Mouse (Mus musculus): Measurements from ENCODE around the gene Tmem44.
A peak's percentile ranks its signal among the peaks of the same experiment; 100 is the strongest.

Tmem44 gene

DNA sequence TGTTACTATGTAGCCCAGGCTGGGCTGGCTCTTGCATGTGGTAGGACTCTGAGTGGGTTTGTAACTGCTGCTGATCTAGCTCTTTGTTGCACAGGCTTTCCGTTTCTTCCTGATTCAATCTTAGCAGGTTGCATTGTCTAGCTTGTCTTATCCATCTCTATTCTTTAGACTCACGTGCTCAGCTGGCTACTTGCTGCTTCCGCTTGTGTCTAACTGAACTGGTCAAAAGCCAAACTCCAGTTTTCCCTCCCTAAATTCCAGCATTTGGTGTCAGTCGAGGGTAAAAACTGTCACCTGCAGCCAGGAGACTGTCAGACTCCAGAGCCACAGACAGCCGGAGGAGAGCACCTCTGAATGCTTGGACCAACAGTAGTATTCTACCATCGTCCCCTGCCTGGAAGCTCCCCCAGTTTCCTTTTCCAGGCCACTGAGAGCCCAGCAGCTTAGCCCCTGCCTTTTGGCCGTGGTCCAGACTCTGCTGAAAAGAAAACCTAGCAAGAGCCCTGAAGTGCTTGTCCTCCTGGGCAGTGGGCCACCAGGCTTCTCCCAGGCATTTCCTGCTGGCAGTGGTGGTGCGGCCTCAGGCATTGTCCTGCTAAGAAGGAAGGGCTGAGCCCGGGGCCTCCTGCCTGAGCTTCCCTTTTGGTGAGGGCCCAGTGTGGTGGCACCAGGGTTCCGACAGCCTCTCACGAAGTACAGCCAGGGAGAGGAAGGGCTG, 2.1 kb upstream of the Tmem44 start:
- no peak for DNase-seq (ENCODE audit: low read depth, low spot score)

DNA sequence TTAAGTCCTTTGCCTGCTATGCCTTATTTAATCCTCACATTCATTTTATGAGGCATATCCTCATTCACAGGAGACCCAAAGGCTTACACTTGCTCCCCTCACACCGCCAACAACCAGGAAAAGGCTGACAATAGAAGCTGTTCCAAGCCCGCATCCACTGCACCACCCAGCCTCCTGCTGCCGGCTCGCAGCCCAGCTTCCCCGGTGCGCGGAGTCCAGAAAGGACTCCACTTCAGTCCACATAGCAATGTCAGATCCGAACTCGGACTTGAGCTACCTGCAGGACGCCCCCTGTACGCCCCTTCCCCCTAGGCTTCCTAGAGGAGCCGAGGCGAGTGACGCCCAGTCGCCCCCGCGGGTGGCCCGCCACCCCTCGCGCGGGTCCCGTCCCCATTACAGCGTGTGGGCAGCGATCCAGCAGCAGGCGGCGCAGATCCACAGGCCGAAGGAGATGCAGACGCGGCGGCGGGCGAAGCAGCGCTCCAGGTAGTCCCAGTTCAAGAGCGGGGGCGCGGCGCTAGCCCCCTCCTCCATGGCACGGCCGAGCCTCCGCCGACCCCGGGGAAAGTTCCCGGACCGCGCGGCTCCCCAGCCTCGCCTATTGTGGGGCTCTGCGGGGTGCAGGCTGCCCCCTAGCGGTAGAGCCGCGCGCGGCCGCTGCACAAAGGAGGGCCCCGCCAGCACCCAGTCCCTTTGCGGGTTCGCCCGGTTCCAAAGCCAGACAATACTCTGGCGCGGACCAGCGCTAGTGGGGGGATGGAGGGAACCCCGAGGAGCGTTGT, 485 bp downstream of the Tmem44 start:
- DNase-seq (ENCODE audit: low read depth, low spot score) = no peak

DNA sequence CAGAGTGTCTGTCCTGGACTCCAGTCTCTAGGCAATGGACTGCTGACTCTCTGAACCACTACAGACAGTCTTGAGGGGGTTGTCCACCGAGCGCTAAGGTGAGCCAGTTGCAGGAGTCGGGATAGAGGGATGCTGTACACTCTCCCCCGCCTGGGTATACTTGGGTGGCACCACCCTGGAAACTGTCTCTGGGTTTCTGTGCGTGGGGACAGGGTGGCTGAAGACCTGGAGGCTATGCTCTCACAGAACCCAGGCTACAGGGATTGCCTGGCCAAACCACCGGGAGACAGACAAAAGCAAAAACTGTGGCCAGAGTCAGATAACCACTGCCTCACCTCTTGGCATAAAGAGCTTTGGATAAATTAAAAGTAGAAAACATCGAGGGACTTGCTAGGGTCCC, 1.1 kb downstream of the Tmem44 start:
- DNase-seq (ENCODE audit: low read depth, low spot score) = no peak

DNA sequence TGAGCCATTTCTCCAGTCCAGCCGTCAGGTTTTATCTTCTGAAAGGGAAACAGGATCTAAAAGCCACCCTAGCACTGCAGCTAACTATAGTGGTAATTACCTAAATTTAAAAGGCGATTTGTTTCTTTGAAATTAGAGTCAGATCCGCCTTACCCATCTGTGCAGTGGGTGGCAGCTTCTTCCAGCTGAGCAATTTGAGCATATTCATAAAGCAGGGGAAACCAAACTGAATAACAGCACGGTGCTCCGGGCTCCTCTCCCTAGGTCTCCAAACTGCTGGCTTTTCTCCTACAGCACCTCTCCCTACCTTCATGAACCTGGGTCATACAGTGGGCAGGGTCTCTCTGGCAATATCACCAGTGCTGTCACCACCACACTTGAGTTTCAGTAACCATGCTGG, 2.4 kb downstream of the Tmem44 start:
- DNase-seq (ENCODE audit: low read depth, low spot score) = peak; percentile 76

DNA sequence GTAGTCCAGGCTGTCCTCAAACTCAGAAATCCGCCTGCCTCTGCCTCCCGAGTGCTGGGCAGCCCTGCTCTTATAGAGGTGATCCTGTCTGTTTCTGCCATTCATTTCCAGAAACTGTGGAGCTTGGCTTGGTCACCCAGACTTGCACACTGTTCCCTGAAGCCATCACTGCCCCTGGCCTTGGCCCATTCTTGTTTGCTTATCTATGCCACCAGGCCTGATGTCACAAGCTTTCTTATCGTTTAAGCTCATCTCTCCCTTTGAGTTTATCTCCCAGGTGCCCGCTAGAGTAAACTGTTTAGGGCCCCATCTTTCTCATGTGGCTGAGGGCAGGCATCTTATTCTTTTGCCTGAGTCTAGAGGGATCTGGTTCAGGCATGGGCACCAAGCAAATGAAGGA, 5.9 kb downstream of the Tmem44 start:
- no peak for DNase-seq (ENCODE audit: low read depth, low spot score)

DNA sequence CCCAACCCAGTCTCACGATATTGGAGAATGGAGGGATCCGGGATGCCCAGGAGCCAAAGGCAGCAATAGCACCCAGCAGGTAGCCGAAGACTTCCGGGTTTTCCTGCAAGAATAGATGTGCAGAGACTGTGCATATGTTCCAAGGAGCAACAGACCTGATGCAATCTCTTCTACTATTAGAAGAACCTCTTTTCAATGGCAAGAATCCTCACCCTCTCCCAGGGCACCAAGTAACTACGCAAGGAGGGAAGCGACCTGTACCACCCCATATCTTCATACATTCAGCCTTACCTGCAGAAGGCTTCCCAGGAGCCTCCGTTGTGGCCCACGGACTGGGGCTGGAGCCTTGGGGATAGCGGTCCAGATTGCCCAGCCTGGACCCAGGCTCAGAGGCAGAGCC, 7.3 kb downstream of the Tmem44 start:
- no peak for DNase-seq (ENCODE audit: low read depth, low spot score)

DNA sequence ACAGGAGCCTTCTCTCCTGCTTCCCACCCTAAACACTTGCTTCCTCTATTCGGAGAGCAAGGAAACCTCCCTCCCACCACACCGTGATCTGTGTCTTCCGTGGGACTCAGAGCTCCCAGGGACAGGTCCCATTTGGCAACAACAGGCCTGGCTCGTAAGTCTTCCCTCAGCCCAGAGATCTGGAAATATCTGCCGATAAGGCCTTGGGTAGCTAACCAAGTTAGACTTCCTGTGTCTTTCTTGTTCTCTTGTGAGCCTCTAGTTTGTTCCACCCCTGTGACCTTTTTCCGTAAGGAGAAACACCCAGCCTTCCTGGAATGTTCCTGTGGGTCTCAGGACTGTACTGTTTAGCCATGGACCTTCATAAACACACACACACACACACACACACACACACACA, 7.8 kb downstream of the Tmem44 start:
- no peak for DNase-seq (ENCODE audit: low read depth, low spot score)

DNA sequence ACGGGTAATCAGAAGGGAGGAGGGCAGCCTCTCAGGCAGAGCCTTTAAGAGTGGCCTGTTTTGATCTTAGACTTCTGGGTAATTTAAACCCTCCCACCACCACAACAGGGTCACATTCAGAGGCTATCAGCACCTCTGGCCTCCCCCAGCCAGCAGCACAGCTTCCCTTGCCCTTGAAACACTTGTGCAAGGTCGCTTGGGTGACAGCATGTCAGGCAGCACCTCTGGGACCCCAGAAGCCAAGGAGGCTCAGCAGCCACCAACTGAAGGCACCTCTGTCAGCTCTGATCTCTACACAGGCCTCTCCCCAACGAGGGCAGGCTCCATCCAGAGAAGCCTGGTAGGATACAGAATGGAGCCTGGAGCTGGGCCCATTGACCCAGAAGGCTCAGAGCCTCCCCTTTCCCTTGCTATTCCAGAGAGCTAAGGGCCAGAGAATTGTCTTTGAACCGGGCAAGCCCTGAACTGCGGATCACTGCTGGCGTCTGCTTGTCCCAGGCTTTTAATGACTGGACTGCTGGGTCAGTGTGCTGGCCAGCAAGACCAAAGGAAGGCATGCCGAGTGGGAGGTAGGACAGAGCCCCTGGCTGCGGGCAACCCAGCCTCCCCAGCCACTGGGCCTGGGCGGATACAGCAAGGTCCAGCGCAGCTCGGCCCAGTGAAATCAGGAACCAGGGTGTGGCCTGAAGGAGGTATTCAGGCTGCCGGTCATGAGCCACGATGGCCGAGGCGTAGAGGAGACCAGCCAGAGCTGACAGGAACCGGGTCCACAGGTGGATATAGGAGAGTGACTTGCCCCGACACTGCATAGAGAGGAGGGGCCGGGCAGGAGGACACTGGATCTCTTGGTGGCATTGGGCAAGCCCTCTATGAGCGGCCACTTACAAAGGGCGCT, 10.3 kb downstream of the Tmem44 start:
- DNase-seq (ENCODE audit: low read depth, low spot score) = no peak

DNA sequence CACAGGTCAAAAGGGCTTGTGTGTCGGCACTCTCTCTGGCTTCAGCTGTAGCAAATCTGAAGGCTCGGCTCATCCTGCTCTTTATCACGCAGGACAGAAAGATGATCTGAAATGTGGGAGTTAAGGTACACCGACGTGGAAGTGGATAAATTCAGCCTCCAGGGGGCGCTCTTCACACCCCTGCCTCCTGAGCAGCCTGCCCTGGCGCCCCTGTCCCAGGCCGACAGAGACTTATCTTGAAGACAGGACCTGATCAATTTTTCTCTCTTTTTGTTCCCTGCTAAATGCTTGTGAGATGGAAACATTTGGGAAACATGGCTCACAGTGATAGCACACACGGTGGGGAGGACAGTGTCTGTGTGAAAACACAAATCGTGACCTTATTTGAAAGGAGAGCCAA, 11.2 kb downstream of the Tmem44 start:
- DNase-seq (ENCODE audit: low read depth, low spot score) = no peak

DNA sequence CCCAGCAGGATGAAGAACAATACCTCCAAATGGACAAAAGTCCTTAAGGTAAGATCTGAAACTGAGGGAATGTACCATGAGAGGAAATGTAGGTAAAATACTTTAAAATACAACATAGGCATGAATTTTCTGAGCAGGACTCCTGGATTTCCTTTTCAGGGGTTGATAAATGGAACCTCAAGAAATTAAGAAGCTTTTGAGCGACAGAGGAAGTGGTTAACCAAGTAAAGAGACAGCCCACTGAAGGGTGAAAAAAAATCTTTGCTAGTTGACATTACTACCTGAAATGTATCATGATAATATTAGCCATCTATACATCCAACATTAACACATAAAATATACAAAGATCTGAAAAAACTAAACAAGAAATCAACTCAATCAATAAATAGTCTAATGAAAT, 15.6 kb downstream of the Tmem44 start:
- no peak for DNase-seq (ENCODE audit: low read depth, low spot score)

DNA sequence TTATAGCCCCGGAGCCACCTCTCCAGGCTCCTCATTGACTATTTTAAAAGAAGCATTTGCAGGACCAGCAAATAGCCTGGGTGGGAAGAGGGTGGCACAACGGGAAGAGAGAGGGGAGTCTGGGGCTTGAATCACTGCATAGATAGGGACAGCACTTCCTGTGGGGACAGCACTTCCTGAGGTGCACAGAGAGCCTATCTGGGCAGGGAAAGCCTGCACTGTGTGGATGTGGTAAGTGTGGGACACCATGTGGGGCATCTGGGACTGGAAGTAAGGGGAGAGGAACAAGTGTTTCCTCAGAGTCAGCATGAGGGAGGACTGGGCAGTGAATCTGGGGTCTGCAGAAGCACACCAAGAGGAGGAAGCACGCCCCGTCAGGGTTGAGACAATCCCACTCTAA, 17.1 kb downstream of the Tmem44 start:
- no peak for DNase-seq (ENCODE audit: low read depth, low spot score)

DNA sequence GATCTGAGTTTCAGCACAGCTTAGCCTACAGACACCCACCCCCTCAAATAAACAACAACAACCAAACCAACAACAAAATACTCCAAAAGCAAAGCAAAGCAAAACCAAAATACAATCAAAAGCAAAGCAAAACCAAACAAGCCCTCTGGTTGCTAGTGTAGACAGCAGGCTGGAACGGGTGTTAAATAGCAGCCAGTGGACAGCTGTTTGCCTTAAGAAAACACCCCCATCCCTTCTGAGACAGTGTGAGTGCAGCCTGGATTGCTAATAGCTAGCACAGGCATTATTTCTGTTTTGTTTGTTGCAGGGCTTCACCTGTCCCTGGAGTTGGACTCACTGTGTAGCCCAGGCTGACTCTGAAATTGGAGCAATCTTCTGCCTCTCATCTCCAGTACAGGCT, 17.7 kb downstream of the Tmem44 start:
- no peak for DNase-seq (ENCODE audit: low read depth, low spot score)

DNA sequence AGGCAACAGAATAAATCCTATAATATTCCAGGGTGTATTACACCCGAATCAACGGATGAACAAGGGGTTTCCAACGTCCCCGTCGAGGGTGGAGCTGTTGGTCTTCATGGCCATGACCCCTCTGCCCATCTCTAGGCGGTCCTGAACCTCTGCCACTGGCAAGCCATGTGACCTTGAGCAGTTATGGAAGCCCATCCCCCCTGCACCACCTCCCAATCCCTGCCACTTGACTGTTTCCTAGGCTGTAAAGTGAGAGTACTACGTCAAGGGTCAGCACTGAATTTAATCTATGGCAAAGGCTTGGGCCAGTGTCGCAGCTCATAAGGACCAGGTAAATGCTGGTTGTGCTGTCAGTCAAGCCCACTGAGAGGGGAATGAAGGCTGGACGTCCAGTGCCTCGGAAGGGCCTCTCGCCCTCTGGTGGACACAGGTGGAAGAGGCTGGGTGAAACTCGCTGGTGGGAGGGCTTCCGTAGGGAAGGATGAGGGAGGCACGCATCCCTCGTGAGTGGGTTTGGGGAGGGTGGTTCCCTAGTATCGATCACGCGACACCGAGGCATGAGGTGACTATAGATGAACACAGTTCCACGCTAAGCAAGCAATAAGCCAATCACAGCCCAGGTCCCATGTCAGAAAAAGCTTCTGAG, 18.8 kb downstream of the Tmem44 start:
- DNase-seq (ENCODE audit: low read depth, low spot score) = no peak

DNA sequence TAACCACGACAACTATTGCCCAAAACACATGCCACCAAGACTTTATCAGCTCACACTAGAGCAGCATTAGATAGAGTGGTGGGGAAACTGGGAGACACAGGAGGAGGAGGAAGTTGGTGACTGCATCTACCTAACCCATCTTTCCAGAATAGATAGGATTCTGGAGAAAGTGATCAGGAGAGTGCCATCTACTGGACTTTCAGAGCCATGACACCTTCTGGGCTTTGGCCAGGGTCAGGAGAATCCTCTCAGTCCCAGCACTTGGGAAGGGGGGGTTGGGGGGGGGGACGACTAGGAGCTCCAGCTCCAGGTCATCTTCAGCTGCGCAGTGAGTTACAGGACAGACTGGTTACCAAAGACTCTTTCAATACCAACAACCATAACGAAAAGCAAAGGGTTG, 19.8 kb downstream of the Tmem44 start:
- DNase-seq (ENCODE audit: low read depth, low spot score) = no peak

DNA sequence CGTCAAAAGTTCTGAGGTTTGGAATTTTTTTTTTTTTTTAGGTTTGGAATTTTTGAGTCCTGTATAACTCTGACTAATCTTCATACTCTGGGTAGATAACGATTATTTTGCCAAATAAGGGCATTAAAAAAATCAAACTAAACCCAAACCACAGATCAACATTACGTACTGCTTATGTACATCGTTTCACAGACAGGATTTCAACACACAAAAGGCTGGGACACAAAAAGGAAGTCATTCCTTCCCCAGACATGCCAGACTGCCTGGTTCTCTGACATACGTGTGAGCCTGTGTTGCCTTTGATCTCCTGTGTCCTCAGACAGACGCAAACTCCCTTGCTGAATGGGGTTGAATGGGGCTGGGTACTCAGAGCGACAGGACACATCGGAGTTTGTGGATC, 22.3 kb downstream of the Tmem44 start:
- no peak for DNase-seq (ENCODE audit: low read depth, low spot score)

DNA sequence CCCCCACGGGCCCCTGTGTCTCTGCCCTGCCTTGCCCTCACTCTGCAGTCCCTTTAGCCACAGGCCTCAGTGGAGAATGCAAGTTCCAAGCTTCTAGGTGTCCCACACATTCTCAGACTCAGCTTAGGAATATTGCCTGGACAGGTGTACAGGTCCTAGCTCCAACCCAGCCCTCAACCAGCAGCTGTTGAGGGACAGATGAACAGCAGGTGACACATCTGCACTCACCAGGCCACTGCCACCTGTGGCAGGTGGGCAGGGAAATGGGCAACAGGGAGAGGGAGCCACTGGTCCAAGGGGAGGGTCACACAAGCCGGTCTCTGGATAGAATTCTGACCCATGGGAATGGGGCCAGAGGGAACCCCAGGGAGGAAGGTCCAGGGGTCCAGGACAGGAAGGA, 22.8 kb downstream of the Tmem44 start:
- no peak for DNase-seq (ENCODE audit: low read depth, low spot score)

DNA sequence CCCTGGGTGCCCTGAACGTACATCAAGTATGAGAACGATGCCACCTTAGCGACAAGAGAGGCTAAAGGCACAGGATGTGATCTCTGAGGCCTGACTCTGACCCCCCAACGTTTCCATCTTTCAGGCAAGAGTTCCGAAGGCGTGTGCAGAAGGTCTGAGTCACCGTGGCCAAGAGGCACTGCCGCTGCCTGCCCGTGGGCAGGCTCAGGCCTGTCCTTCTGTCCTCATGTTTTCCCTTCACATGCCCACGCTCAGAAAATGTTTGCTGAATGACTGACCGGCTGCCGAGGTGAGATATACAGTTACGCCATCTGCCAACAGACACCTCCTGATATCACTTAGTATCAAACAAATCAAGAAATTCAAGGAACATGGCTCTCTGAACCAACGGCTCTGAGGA, 24.9 kb downstream of the Tmem44 start:
- DNase-seq (ENCODE audit: low read depth, low spot score) = no peak

DNA sequence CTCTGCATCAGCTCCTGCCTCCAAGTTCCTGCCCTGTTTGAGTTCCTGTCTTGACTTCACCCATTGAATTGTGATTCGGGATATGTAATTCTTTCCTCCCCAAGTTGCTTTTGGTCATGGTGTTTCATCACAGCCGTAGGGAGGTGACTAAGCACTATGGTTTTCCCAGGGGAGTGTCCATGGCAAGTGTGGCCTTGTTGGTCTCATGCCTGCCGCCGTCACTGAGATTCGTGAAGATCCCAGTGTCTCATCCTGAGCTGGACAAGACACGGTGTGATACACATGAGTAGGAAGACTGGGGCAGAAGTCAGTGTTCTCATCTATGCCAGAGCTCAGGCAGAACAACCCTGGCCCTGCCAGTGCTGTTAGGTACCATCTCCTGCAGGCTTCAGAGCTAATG, 26.2 kb downstream of the Tmem44 start:
- DNase-seq (ENCODE audit: low read depth, low spot score) = no peak

DNA sequence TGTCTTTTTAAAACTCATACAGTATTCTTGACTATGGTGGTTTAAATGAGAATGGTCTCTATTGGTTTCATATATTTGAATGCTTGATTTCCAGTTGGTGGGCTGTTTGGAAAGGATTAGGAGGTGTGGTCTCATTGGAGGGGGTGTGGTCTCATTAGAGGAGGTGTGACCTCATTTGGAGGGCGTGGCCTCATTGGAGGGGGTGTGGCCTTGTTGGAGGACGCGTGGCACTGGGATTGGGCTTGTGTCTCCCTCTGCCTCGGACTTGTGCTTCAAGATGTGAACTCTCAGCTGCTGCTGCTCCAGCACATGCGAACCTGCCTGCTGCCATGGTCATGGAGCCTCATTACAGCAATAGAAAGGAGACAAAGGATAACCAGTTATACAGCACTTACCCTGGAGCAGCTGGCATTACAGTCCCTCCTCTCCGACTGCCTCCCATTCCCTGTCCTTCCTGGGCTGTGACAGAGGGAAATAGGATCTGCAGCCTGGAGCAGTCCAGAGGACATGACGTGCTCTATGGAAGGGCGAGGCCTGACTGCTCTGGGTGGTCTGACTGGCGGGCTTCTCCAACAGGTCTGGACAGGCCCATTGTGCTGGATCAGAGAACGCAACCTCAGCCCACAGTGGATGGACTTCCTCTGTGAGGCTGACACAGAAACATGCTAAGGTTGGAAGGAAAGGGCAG, 28.2 kb downstream of the Tmem44 start:
- DNase-seq (ENCODE audit: low read depth, low spot score) = no peak

DNA sequence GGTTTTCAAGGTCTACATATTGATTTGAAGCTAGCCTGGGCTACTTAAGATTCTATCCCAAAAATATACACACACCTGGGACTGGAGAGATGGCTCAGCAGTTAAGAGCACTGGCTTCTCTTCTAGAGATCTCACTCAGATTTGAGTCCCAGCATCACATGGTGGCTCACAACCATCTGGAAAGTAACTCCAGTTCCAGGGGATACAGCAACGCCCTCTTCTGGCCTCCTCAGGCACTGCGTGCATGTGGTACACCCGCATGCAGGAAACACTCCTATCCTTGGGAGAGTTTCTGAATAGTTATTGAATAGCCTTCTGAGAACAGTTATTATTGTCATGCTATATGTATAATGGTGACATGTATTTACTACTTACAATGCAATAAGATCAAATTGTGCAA, 29.5 kb downstream of the Tmem44 start:
- no peak for DNase-seq (ENCODE audit: low read depth, low spot score)

DNA sequence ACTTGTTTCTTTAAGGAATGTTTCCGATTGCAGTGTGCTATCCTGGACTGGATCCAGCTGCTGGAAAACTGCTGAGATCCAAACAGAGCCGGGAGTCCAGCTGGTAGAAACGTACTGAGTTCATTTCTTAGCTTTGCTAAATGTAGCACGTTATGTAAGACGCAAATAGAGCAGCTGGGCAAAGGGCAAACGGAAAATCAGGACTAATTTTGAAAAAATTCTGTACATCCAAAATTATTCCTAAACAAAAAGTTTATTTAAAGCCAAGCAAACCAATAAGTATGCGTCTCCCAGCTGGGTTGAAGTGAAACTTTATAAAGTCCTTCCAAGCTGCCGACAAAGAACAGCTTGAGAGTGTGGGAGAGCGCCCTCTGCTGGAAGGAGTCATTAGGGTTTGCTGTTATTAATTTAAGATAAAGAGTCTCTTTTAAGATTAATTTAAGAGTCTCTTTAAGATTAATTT, 30.2 kb downstream of the Tmem44 start:
- DNase-seq (ENCODE audit: low read depth, low spot score) = peak; percentile 61
